Mouse (Mus musculus) midbrain, embryonic 11.5 days (tissue): Measurements from ENCODE around the gene Drg1. TPM values are rescaled to one million over a fixed set of nuclear protein-coding genes. Genes with fewer than 3 reads are reported as not detected.
A peak's percentile ranks its signal among the peaks of the same experiment; 100 is the strongest.
"Not testable (repeated sequence)": the region's sequence is repeated elsewhere in the genome, so short reads cannot be mapped to it uniquely, and the experiment has no call there.

Source experiments
- ATAC-seq: fragments of 200-750 bp; cut with Nextera tagmentation; 2 replicates; pipeline ENCODE4 v1.8.0; 2017; ENCODE audit warnings: moderate TSS enrichment, moderate library complexity; ENCODE audit not compliant: low FRiP score
- DNase-seq: peaks from one replicate; pipeline ENCODE4 v3.0.0; 2015; ENCODE audit warnings: low spot score; ENCODE audit errors: missing footprints
- H3K27ac ChIP-seq: fragments of 300-500 bp; sonication (generic); 2 replicates; pipeline ENCODE4 v1.5.1; 2014; ENCODE audit warnings: low read depth, low read length
- H3K27me3 ChIP-seq: fragments of 300-500 bp; sonication (generic); 2 replicates; pipeline ENCODE4 v1.6.1; 2014; ENCODE audit warnings: mild to moderate bottlenecking, low read length, moderate library complexity, mixed read lengths; ENCODE audit not compliant: control insufficient read depth, insufficient read depth
- H3K36me3 ChIP-seq: fragments of 300-500 bp; sonication (generic); 2 replicates; pipeline ENCODE4 v1.6.1; 2014; ENCODE audit warnings: mild to moderate bottlenecking, low read length, moderate library complexity, mixed read lengths; ENCODE audit not compliant: control insufficient read depth, insufficient read depth
- H3K4me1 ChIP-seq: fragments of 300-500 bp; sonication (generic); 2 replicates; pipeline ENCODE4 v1.6.1; 2014; ENCODE audit warnings: low read length; ENCODE audit not compliant: control insufficient read depth, insufficient read depth
- H3K4me2 ChIP-seq: fragments of 300-500 bp; sonication (generic); 2 replicates; pipeline ENCODE4 v1.6.1; 2014; ENCODE audit warnings: mild to moderate bottlenecking, moderate library complexity
- H3K4me3 ChIP-seq: fragments of 300-500 bp; sonication (generic); 2 replicates; pipeline ENCODE4 v1.5.1; 2014; ENCODE audit warnings: low read depth, low read length
- H3K9ac ChIP-seq: fragments of 300-500 bp; sonication (generic); 2 replicates; pipeline ENCODE4 v1.6.1; 2014; ENCODE audit warnings: low read length
- H3K9me3 ChIP-seq: fragments of 300-500 bp; sonication (generic); 2 replicates; pipeline ENCODE4 v1.6.1; 2016; ENCODE audit warnings: low read length; ENCODE audit not compliant: control insufficient read depth
- WGBS: fragments of 180-500 bp; shearing (Covaris S2); extraction: QIAGEN DNeasy Blood & Tissue Kit; methylation state at CpG from one replicate; pipeline ENCODE4 v1.1.7; 2014; 5-methylcytosine and 5-hydroxymethylcytosine counted together
- polyA plus RNA-seq: library from polyadenylated mRNA; unstranded; fragments of >200 nt; fragmentation: Nextera tagmentation; extraction: Ambion mirVana; gene quantifications from 2 replicates; pipeline ENCODE4 v1.2.1, GENCODE M21; 2014

The Drg1 gene
- polyA plus RNA-seq, 1 experiment from 2014 or later, result 327 TPM

- H3K9ac ChIP-seq, H3K27me3 ChIP-seq, H3K9me3 ChIP-seq, H3K4me3 ChIP-seq, H3K36me3 ChIP-seq, ATAC-seq, H3K27ac ChIP-seq, H3K4me2 ChIP-seq, H3K4me1 ChIP-seq: not testable (repeated sequence)
- WGBS, result 62% methylated on average over 4 of the region's 4 CpGs
- peak; percentile 84 for DNase-seq
Measured at GRCm38 (mm10) chr11:3181250-3181649, 85.0 kb downstream of the Drg1 start.

DNA sequence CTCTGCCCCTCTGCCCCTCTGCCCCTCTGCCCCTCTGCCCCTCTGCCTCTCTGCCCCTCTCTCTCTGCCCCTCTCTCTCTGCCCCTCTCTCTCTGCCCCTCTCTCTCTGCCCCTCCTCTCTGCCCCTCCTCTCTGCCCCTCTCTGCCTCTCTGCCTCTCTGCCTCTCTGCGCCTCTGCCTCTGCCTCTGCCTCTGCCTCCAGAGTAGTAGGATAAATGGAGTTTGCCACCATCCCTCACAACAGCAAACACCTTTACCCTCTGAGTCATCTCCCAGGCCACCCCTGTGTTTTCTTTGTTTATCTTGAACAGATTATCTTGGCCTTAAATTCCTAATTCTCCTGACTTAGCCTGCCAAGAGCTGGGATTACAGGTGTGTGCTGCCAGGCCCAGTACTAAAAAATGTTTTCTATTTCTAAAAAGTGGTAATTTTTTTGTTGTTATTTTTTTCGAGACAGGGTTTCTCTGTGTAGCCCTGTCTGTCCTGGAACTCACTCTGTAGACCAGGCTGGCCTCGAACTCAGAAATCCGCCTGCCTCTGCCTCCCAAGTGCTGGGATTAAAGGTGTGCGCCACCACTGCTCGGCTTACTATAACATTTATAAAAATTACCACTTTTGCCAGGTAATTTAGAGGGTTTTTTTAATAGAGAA lies 85.6 kb downstream of the Drg1 start:
- not testable (repeated sequence) for H3K9me3 ChIP-seq, H3K4me2 ChIP-seq, DNase-seq, H3K27ac ChIP-seq, H3K27me3 ChIP-seq, H3K4me3 ChIP-seq, H3K4me1 ChIP-seq, H3K36me3 ChIP-seq, ATAC-seq, H3K9ac ChIP-seq
- WGBS, result 72% methylated on average over 6 of the region's 6 CpGs

- H3K36me3 ChIP-seq, H3K9ac ChIP-seq, H3K4me2 ChIP-seq, H3K9me3 ChIP-seq, H3K4me1 ChIP-seq, H3K4me3 ChIP-seq, H3K27me3 ChIP-seq, ATAC-seq, H3K27ac ChIP-seq: not testable (repeated sequence)
- WGBS, result 89% methylated on average over 7 of the region's 7 CpGs
- DNase-seq, result peak; percentile 80
Measured at GRCm38 (mm10) chr11:3179726-3180092, 86.5 kb downstream of the Drg1 start.

- H3K4me3 ChIP-seq, ATAC-seq, H3K27me3 ChIP-seq, DNase-seq, H3K9me3 ChIP-seq, H3K4me2 ChIP-seq, H3K9ac ChIP-seq, H3K36me3 ChIP-seq, H3K27ac ChIP-seq, H3K4me1 ChIP-seq: not testable (repeated sequence)
- 84% methylated on average over 6 of the region's 6 CpGs for WGBS
Measured at GRCm38 (mm10) chr11:3178968-3179725, 87.1 kb downstream of the Drg1 start.

DNA sequence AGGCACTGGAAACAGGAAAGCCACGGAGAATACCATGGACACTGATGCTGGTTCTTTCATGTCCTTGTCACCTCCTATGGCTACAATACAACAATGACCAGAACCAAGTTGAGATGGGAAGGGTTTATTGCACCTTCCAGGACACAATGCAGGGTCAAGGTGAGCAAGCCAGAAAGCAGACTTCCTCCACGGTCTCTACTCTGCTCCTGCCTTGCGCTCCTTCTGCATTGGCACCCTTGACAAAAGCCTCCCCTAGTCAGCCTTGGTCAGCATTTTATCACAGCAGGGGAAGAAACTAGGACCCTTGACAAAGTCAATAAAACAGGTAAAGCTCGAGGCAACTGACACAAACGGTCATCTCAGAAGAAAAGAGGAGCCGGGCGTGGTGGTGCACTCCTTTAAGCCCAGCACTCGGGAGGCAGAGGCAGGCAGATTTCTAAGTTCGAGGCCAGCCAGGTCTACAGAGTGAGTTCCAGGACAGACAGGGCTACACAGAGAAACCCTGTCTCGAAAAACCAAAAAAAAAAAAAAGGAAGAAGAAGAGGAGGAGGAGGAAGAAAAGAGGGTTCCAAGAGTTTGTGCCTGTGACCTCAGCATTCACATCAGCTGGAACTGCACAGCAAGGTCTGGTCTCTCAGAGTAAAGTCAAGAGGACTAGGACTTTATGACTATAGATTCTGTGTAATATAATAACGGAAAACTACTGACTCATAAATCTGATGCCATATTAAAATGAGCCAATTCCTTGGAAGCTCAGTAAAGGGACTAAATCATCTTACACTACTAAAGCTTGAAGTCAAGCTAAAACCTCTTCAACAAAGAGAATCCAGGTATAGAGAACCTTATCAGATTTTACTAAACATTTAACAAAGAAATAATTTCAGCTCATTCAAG lies 92.5 kb downstream of the Drg1 start:
- not testable (repeated sequence) for H3K4me3 ChIP-seq, H3K4me1 ChIP-seq, H3K27me3 ChIP-seq, H3K4me2 ChIP-seq, DNase-seq, H3K27ac ChIP-seq, H3K9me3 ChIP-seq, H3K9ac ChIP-seq, H3K36me3 ChIP-seq
- WGBS, result 84% methylated on average over 11 of the region's 11 CpGs
- ATAC-seq, result peak; percentile 56

- not testable (repeated sequence) for H3K4me1 ChIP-seq, H3K9ac ChIP-seq, ATAC-seq, DNase-seq, H3K4me3 ChIP-seq, H3K9me3 ChIP-seq, H3K36me3 ChIP-seq, H3K4me2 ChIP-seq, H3K27ac ChIP-seq, H3K27me3 ChIP-seq
- 59% methylated on average over 5 of the region's 6 CpGs for WGBS
Measured at GRCm38 (mm10) chr11:3172526-3172925, 93.7 kb downstream of the Drg1 start.

DNA sequence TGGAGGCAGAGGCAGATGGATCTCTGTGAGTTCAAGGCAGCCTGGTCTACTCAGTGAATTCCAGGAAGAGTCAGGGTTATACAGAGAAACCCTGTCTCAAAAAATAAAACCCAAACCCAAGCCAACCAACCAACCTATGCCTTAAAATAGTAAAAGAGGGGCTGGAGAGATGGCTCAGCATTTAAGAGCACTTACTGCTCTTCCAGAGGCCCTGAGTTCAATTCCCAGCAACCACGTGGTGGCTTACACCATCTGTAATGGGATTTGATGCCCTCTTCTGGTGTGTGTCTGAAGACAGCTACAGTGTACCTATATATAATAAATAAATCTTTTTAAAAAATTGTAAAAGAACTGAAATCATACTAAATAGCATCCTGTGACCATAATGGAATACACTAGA lies 94.3 kb downstream of the Drg1 start:
- not testable (repeated sequence) for H3K27ac ChIP-seq, H3K36me3 ChIP-seq, H3K27me3 ChIP-seq, H3K4me1 ChIP-seq, H3K9ac ChIP-seq, DNase-seq, ATAC-seq, H3K4me2 ChIP-seq, H3K4me3 ChIP-seq, H3K9me3 ChIP-seq
- 72% methylated on average over 1 of the region's 1 CpGs for WGBS

DNA sequence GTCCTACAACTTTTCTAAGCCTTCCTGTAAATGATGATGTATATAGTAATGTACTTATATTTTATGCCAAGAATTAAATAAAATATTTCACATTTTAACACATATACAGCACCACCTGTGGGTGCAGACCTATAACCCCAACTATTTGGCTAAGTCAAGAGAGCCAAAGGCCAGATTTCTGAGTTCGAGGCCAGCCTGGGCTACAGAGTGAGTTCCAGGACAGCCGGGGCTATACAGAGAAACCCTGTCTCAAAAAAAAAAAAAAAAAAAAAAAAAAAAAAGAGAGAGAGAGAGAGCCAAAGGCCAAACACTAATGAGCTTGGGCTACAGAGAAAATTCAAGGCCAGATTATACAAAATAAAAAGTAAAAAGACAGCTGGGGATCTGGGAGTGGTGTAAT lies 97.2 kb downstream of the Drg1 start:
- not testable (repeated sequence) for H3K4me3 ChIP-seq, H3K27ac ChIP-seq, H3K4me2 ChIP-seq, H3K36me3 ChIP-seq, H3K9me3 ChIP-seq, H3K4me1 ChIP-seq, H3K27me3 ChIP-seq, H3K9ac ChIP-seq, DNase-seq
- WGBS, result 77% methylated on average over 2 of the region's 2 CpGs
- peak; percentile 55 for ATAC-seq

- H3K27ac ChIP-seq, DNase-seq, ATAC-seq, H3K4me1 ChIP-seq, H3K4me2 ChIP-seq, H3K9ac ChIP-seq, H3K9me3 ChIP-seq, H3K4me3 ChIP-seq, H3K36me3 ChIP-seq, H3K27me3 ChIP-seq: not testable (repeated sequence)
- 69% methylated on average over 4 of the region's 4 CpGs for WGBS
Measured at GRCm38 (mm10) chr11:3167571-3168001, 98.6 kb downstream of the Drg1 start.
